Mouse (Mus musculus): Measurements from ENCODE around the gene Bbox1. TPM values are rescaled to one million over a fixed set of nuclear protein-coding genes. Genes with fewer than 3 reads are reported as not detected.

The Bbox1 gene
- polyA plus RNA-seq, 1 experiment from 2014 or later: 26.1 TPM

DNA sequence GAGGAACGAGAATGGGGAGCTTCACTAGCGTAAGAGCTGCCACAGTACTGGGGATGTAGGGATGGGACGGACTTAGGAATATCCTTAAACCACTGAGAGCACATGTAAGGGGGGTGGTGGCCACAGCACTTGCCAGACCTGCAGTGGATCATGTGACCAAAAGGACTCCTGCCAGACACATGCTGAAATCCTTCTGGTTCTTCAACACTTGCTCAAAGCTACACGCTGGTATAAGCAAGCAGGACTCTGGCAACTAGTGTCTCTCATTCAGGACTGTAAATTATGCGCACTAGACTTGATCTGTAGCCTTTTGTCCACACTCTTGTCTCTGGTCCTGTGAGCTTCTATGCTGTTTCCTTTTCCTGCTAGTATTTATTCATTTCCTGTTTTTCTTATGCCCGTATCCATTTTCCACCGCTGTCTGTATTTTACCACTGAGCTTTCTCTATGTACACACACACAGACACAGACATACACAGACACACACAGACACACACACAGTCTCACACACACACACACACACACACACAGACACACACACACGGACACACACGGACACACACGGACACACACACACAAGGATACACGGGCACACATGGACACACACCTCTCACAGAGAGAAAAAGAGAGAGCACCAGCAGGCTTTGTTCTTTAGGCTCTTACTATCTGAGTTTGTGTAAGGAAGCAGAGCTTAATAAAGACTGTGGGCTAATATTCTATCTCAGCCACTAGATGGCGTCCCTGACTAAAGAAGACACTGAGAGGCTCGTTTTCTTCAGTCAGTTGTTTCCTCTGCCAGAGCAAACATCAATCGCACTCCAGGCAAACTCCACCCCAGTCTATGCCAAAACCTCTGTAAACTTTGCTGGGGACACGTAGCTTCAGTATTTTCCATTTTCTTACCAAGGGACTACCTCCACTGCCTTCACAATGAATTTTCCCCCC is 84.9 kb downstream of the Bbox1 start:
- WGBS (ENCODE audit: insufficient replicate concordance): 21% methylated on average over 15 of the region's 15 CpGs
- Histone ChIP-seq H3K4me2 (ENCODE audit: low read depth, low read length) (peak overlapping the region; percentile 42), H3K4me1 (ENCODE audit: insufficient read depth) (no peaks in the 10 kb centered on the region), H3K36me3 (replicated peaks; ENCODE audit: insufficient read depth, low read length) (no peaks in the 10 kb centered on the region), H3K27me3 (ENCODE audit: insufficient read depth, low read length) (no peaks in the 10 kb centered on the region), H3K9me3 (ENCODE audit: low read length) (no peaks in the 10 kb centered on the region), H3K4me3 (ENCODE audit: low read depth, low read length) (no peak overlapping the region), H3K9ac (replicated peaks) (no peak overlapping the region), H3K27ac (ENCODE audit: low read depth) (no peak overlapping the region)
- no peak for TF ChIP-seq EP300 (IDR thresholded peaks at IDR 0.05; ENCODE audit: low read depth)
- TF ChIP-seq CTCF (IDR thresholded peaks at IDR 0.05; ENCODE audit: low read depth): peak; percentile 80
- ATAC-seq (peak; percentile 81), DNase-seq (peak; percentile 34)

DNA sequence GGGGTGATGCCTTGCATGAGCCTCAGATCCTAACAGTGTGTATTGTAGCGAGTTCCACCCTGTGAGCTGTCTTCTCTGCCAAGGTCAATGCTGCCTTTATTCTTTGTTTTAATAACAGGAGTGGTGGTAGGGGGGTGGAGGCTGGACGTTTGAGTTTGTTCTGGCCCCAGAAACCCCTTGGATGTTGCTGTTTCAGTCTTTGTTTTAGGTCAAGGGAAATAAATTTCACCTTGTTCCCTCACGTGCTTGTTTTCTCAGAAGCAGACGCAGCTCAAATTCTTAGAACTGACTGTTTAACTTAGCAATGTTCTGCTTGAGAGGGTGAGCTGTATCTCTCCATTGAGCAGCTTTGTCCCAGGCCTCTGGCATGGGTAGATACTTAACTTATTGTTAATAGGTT is 87.9 kb downstream of the Bbox1 start:
- Histone ChIP-seq H3K27ac (ENCODE audit: low read depth) (no peak overlapping the region), H3K4me2 (ENCODE audit: low read depth, low read length) (no peak overlapping the region), H3K4me3 (ENCODE audit: low read depth, low read length) (no peak overlapping the region), H3K4me1 (ENCODE audit: insufficient read depth) (no peaks in the 10 kb centered on the region), H3K9me3 (ENCODE audit: low read length) (no peaks in the 10 kb centered on the region), H3K9ac (replicated peaks) (no peak overlapping the region), H3K36me3 (replicated peaks; ENCODE audit: insufficient read depth, low read length) (no peaks in the 10 kb centered on the region), H3K27me3 (ENCODE audit: insufficient read depth, low read length) (no peaks in the 10 kb centered on the region)
- 47% methylated on average over 4 of the region's 4 CpGs for WGBS (ENCODE audit: insufficient replicate concordance)
- TF ChIP-seq CTCF (IDR thresholded peaks at IDR 0.05; ENCODE audit: low read depth) (no peak), EP300 (IDR thresholded peaks at IDR 0.05; ENCODE audit: low read depth) (no peak)
- no peak for DNase-seq
- ATAC-seq: 0 out of 2 replicates have a peak, but pooled peaks have one; percentile 16

GRCm38 (mm10) chr2:110225969-110226368 is 88.4 kb downstream of the Bbox1 start:
- TF ChIP-seq EP300 (IDR thresholded peaks at IDR 0.05; ENCODE audit: low read depth): no peak
- no peak for TF ChIP-seq CTCF (IDR thresholded peaks at IDR 0.05; ENCODE audit: low read depth)
- Histone ChIP-seq H3K9me3 (ENCODE audit: low read length) (no peaks in the 10 kb centered on the region), H3K27ac (ENCODE audit: low read depth) (no peak overlapping the region), H3K9ac (replicated peaks) (no peak overlapping the region), H3K27me3 (ENCODE audit: insufficient read depth, low read length) (no peaks in the 10 kb centered on the region), H3K4me2 (ENCODE audit: low read depth, low read length) (no peak overlapping the region), H3K36me3 (replicated peaks; ENCODE audit: insufficient read depth, low read length) (no peaks in the 10 kb centered on the region), H3K4me1 (ENCODE audit: insufficient read depth) (no peaks in the 10 kb centered on the region), H3K4me3 (ENCODE audit: low read depth, low read length) (no peak overlapping the region)
- DNase-seq (no peak), ATAC-seq (no peak)

- H3K4me2 ChIP-seq (ENCODE audit: low read depth, low read length): no peak overlapping the region
These were observed 91.6 kb downstream of the Bbox1 start for GRCm38 (mm10) chr2:110222793-110223192.

DNA sequence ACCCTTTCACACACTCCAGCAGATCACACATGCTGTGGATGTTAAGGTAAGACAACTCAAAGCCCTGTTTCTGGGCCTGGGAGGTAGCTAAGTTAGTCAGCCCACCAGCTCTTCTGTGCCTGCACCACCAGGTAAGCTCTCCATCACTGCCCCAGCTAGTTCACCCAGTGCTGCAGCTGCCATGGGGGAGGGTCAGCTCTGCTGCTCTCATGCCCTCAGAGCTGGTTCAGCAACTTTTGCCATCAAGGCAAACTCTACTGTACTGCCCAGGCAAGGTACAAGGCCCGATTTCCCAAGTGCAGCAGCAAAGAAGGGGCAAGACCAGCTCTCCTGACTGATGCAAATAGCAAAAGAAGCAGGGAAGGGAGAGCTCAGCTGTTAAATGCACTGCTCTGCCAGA is 93.9 kb downstream of the Bbox1 start:
- Histone ChIP-seq H3K4me3 (ENCODE audit: low read depth, low read length) (no peak overlapping the region), H3K4me1 (ENCODE audit: insufficient read depth) (no peaks in the 10 kb centered on the region), H3K36me3 (replicated peaks; ENCODE audit: insufficient read depth, low read length) (no peaks in the 10 kb centered on the region), H3K4me2 (ENCODE audit: low read depth, low read length) (no peak overlapping the region), H3K27ac (ENCODE audit: low read depth) (no peak overlapping the region), H3K27me3 (ENCODE audit: insufficient read depth, low read length) (no peaks in the 10 kb centered on the region), H3K9me3 (ENCODE audit: low read length) (no peaks in the 10 kb centered on the region), H3K9ac (replicated peaks) (no peak overlapping the region)
- no peak for ATAC-seq
- no peak for DNase-seq
- TF ChIP-seq CTCF (IDR thresholded peaks at IDR 0.05; ENCODE audit: low read depth) (no peak), EP300 (IDR thresholded peaks at IDR 0.05; ENCODE audit: low read depth) (no peak)
- 47% methylated on average over 1 of the region's 1 CpGs for WGBS (ENCODE audit: insufficient replicate concordance)

More at GRCm38 (mm10) chr2:110222793-110223192, 91.6 kb downstream of the Bbox1 start:
- WGBS (ENCODE audit: insufficient replicate concordance): 76% methylated on average over 2 of the region's 2 CpGs
- Histone ChIP-seq H3K9me3 (ENCODE audit: low read length) (no peaks in the 10 kb centered on the region), H3K4me1 (ENCODE audit: insufficient read depth) (no peaks in the 10 kb centered on the region), H3K9ac (replicated peaks) (no peak overlapping the region), H3K4me3 (ENCODE audit: low read depth, low read length) (no peak overlapping the region), H3K36me3 (replicated peaks; ENCODE audit: insufficient read depth, low read length) (no peaks in the 10 kb centered on the region), H3K27ac (ENCODE audit: low read depth) (no peak overlapping the region), H3K27me3 (ENCODE audit: insufficient read depth, low read length) (no peaks in the 10 kb centered on the region)
- DNase-seq (no peak), ATAC-seq (no peak)
- TF ChIP-seq EP300 (IDR thresholded peaks at IDR 0.05; ENCODE audit: low read depth): no peak
- no peak for TF ChIP-seq CTCF (IDR thresholded peaks at IDR 0.05; ENCODE audit: low read depth)

DNA sequence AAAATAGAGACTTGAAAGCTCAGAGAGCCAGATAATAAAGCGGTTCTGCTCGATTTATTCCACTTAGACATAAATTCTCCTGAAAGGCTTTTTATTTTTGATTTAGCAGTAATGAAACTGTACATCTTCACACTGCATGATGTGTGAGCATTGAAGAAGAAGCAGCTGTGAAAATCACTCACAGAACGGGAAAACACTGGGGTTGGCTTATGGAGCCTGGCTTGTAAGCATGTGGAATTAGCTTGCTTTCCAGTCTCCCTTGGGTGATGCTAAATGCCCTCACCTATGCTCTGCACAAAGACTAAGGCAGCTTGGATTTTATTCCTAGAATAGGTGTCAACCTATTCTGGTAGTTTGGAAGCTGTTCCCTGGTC is 98.7 kb downstream of the Bbox1 start:
- 69% methylated on average over 3 of the region's 3 CpGs for WGBS (ENCODE audit: insufficient replicate concordance)
- DNase-seq (no peak), ATAC-seq (no peak)
- no peak overlapping the region for H3K27ac ChIP-seq (ENCODE audit: low read depth)
- H3K27me3 ChIP-seq (ENCODE audit: insufficient read depth, low read length): no peaks in the 10 kb centered on the region
- 0 out of 2 replicates have a peak, but pooled peaks cover 3% of the 10 kb centered on the region for H3K4me1 ChIP-seq (ENCODE audit: insufficient read depth)
- TF ChIP-seq EP300 (IDR thresholded peaks at IDR 0.05; ENCODE audit: low read depth) (no peak), CTCF (IDR thresholded peaks at IDR 0.05; ENCODE audit: low read depth) (no peak)
- no peak overlapping the region for H3K9ac ChIP-seq (replicated peaks)
- H3K9me3 ChIP-seq (ENCODE audit: low read length): no peaks in the 10 kb centered on the region
- no peak overlapping the region for H3K4me2 ChIP-seq (ENCODE audit: low read depth, low read length)
- H3K4me3 ChIP-seq (ENCODE audit: low read depth, low read length): no peak overlapping the region
- H3K36me3 ChIP-seq (replicated peaks; ENCODE audit: insufficient read depth, low read length): no peaks in the 10 kb centered on the region
